Mouse (Mus musculus): ENCODE results near the gene Pole2. TPM values are rescaled to one million over a fixed set of nuclear protein-coding genes. Genes with fewer than 3 reads are reported as not detected.

The Pole2 gene
- 29.0 and 32.5 TPM in 2 replicates for polyA plus RNA-seq (2015; fragmentation: Nextera tagmentation; extraction: Ambion mirVana)

GRCm38 (mm10) chr12:69227776-69228466 lies at the start of gene Pole2:
Gene Pole2, minus strand, starts transcription at chr12:69228195.
- peak; percentile 97 for ATAC-seq (ENCODE audit: low read depth)
- peak within 1 kb of the TSS; percentile 63 for H3K4me3 ChIP-seq (replicated peaks)

GRCm38 (mm10) chr12:69268956-69269355 lies 41.0 kb upstream of the Pole2 start:
- Histone ChIP-seq H3K4me2 (no peak overlapping the region), H3K27me3 (no peaks in the 10 kb centered on the region)
- WGBS (ENCODE audit: insufficient replicate concordance), result 91% methylated on average over 2 of the region's 2 CpGs

More at GRCm38 (mm10) chr12:69227776-69228466, at the start of gene Pole2:
- no peaks in the 10 kb centered on the region for H3K27me3 ChIP-seq
- H3K9me3 ChIP-seq (replicated peaks), result no peaks in the 10 kb centered on the region
- H3K27ac ChIP-seq, result peak within 1 kb of the TSS; percentile 50
- H3K9ac ChIP-seq, result peak within 1 kb of the TSS; percentile 69
- H3K36me3 ChIP-seq, result peaks cover 29% of the 10 kb centered on the region
- H3K4me2 ChIP-seq, result peak within 1 kb of the TSS; percentile 75
- peaks cover 30% of the 10 kb centered on the region for H3K4me1 ChIP-seq (replicated peaks)
- DNase-seq, result peak; percentile 82
- under 1% methylated on average over 37 of the region's 37 CpGs for WGBS (ENCODE audit: insufficient replicate concordance)

GRCm38 (mm10) chr12:69267956-69268632 lies 40.1 kb upstream of the Pole2 start:
- Histone ChIP-seq H3K9ac (no peak overlapping the region), H3K4me1 (replicated peaks) (no peaks in the 10 kb centered on the region), H3K36me3 (no peaks in the 10 kb centered on the region), H3K27me3 (no peaks in the 10 kb centered on the region), H3K4me3 (replicated peaks) (no peak overlapping the region), H3K9me3 (replicated peaks) (no peaks in the 10 kb centered on the region), H3K27ac (no peak overlapping the region), H3K4me2 (no peak overlapping the region)
- no peak for DNase-seq
- WGBS (ENCODE audit: insufficient replicate concordance), result 75% methylated on average over 11 of the region's 11 CpGs
- ATAC-seq (ENCODE audit: low read depth), result no peak

More at GRCm38 (mm10) chr12:69268956-69269355, 41.0 kb upstream of the Pole2 start:
- Histone ChIP-seq H3K9me3 (replicated peaks) (no peaks in the 10 kb centered on the region), H3K4me3 (replicated peaks) (no peak overlapping the region), H3K4me1 (replicated peaks) (no peaks in the 10 kb centered on the region), H3K9ac (no peak overlapping the region), H3K36me3 (no peaks in the 10 kb centered on the region), H3K27ac (no peak overlapping the region)
- no peak for ATAC-seq (ENCODE audit: low read depth)
- DNase-seq, result no peak

- DNase-seq, result no peak
- Histone ChIP-seq H3K27me3 (no peaks in the 10 kb centered on the region), H3K36me3 (no peaks in the 10 kb centered on the region), H3K9ac (no peak overlapping the region), H3K9me3 (replicated peaks) (no peaks in the 10 kb centered on the region), H3K4me2 (no peak overlapping the region), H3K27ac (no peak overlapping the region), H3K4me3 (replicated peaks) (no peak overlapping the region), H3K4me1 (replicated peaks) (no peaks in the 10 kb centered on the region)
- ATAC-seq (ENCODE audit: low read depth), result no peak
- 80% methylated on average over 3 of the region's 3 CpGs for WGBS (ENCODE audit: insufficient replicate concordance)
Observed at GRCm38 (mm10) chr12:69265031-69265430, 37.0 kb upstream of the Pole2 start.

- Histone ChIP-seq H3K4me2 (no peak overlapping the region), H3K27me3 (no peaks in the 10 kb centered on the region), H3K9me3 (replicated peaks) (no peaks in the 10 kb centered on the region), H3K4me1 (replicated peaks) (peaks cover 14% of the 10 kb centered on the region), H3K4me3 (replicated peaks) (no peak overlapping the region), H3K9ac (no peak overlapping the region), H3K36me3 (no peaks in the 10 kb centered on the region), H3K27ac (no peak overlapping the region)
- ATAC-seq (ENCODE audit: low read depth), result no peak
- no peak for DNase-seq
- 86% methylated on average over 5 of the region's 5 CpGs for WGBS (ENCODE audit: insufficient replicate concordance)
Observed at GRCm38 (mm10) chr12:69262251-69262650, 34.3 kb upstream of the Pole2 start.

- no peak for ATAC-seq (ENCODE audit: low read depth)
- DNase-seq, result no peak
Observed at GRCm38 (mm10) chr12:69257836-69258235, 29.8 kb upstream of the Pole2 start.

GRCm38 (mm10) chr12:69253806-69254205 lies 25.8 kb upstream of the Pole2 start:
- DNase-seq, result no peak
- Histone ChIP-seq H3K9me3 (replicated peaks) (no peaks in the 10 kb centered on the region), H3K4me1 (replicated peaks) (peaks cover 21% of the 10 kb centered on the region), H3K9ac (no peak overlapping the region), H3K4me3 (replicated peaks) (no peak overlapping the region), H3K4me2 (no peak overlapping the region), H3K36me3 (no peaks in the 10 kb centered on the region), H3K27me3 (no peaks in the 10 kb centered on the region), H3K27ac (no peak overlapping the region)
- WGBS (ENCODE audit: insufficient replicate concordance), result 77% methylated on average over 1 of the region's 1 CpGs
- no peak for ATAC-seq (ENCODE audit: low read depth)

More at GRCm38 (mm10) chr12:69257836-69258235, 29.8 kb upstream of the Pole2 start:
- no peak overlapping the region; the same call in 1 of the 2 replicates for H3K4me3 ChIP-seq (replicated peaks)
- WGBS (ENCODE audit: insufficient replicate concordance), result 14% methylated on average over 11 of the region's 11 CpGs
- no peaks in the 10 kb centered on the region for H3K27me3 ChIP-seq
- peaks cover 14% of the 10 kb centered on the region for H3K4me1 ChIP-seq (replicated peaks)
- H3K36me3 ChIP-seq, result no peaks in the 10 kb centered on the region
- H3K4me2 ChIP-seq, result peak overlapping the region; percentile 49
- H3K9ac ChIP-seq, result no peak overlapping the region
- no peaks in the 10 kb centered on the region for H3K9me3 ChIP-seq (replicated peaks)
- no peak overlapping the region for H3K27ac ChIP-seq

GRCm38 (mm10) chr12:69250756-69251155 lies 22.8 kb upstream of the Pole2 start:
- Histone ChIP-seq H3K9ac (no peak overlapping the region), H3K36me3 (no peaks in the 10 kb centered on the region), H3K4me2 (no peak overlapping the region), H3K27ac (no peak overlapping the region), H3K4me3 (replicated peaks) (no peak overlapping the region), H3K27me3 (no peaks in the 10 kb centered on the region), H3K9me3 (replicated peaks) (no peaks in the 10 kb centered on the region), H3K4me1 (replicated peaks) (peaks cover 9% of the 10 kb centered on the region)
- DNase-seq (no peak), ATAC-seq (ENCODE audit: low read depth) (0 out of 2 replicates have a peak, but pooled peaks have one; percentile 50)
- WGBS (ENCODE audit: insufficient replicate concordance), result 30% methylated on average over 8 of the region's 8 CpGs

GRCm38 (mm10) chr12:69249766-69250165 lies 21.8 kb upstream of the Pole2 start:
- Histone ChIP-seq H3K4me2 (no peak overlapping the region), H3K4me3 (replicated peaks) (no peak overlapping the region), H3K27me3 (no peaks in the 10 kb centered on the region), H3K4me1 (replicated peaks) (peaks cover 9% of the 10 kb centered on the region), H3K9ac (no peak overlapping the region), H3K27ac (no peak overlapping the region), H3K9me3 (replicated peaks) (no peaks in the 10 kb centered on the region), H3K36me3 (no peaks in the 10 kb centered on the region)
- WGBS (ENCODE audit: insufficient replicate concordance), result 66% methylated on average over 4 of the region's 4 CpGs
- no peak for DNase-seq
- ATAC-seq (ENCODE audit: low read depth), result no peak

GRCm38 (mm10) chr12:69241771-69242431 lies 13.9 kb upstream of the Pole2 start:
- no peaks in the 10 kb centered on the region for H3K9me3 ChIP-seq (replicated peaks)
- DNase-seq (peak; percentile 43), ATAC-seq (ENCODE audit: low read depth) (peak; percentile 81)
- H3K4me2 ChIP-seq, result peak overlapping the region; percentile 94
- H3K9ac ChIP-seq, result peak overlapping the region; percentile 80
- H3K36me3 ChIP-seq, result no peaks in the 10 kb centered on the region
- H3K4me3 ChIP-seq (replicated peaks), result peak overlapping the region; percentile 72
- under 1% methylated on average over 64 of the region's 64 CpGs for WGBS (ENCODE audit: insufficient replicate concordance)
- H3K4me1 ChIP-seq (replicated peaks), result peaks cover 22% of the 10 kb centered on the region
- peak overlapping the region; percentile 55 for H3K27ac ChIP-seq
- no peaks in the 10 kb centered on the region for H3K27me3 ChIP-seq

- peaks cover 22% of the 10 kb centered on the region for H3K4me1 ChIP-seq (replicated peaks)
- ATAC-seq (ENCODE audit: low read depth), result no peak; the same call in 1 of the 2 replicates
- H3K36me3 ChIP-seq, result no peaks in the 10 kb centered on the region
- WGBS (ENCODE audit: insufficient replicate concordance), result 3% methylated on average over 3 of the region's 3 CpGs
- H3K4me3 ChIP-seq (replicated peaks), result peak overlapping the region; percentile 72
- peak overlapping the region; percentile 80 for H3K9ac ChIP-seq
- no peaks in the 10 kb centered on the region for H3K27me3 ChIP-seq
- DNase-seq, result no peak
- H3K27ac ChIP-seq, result peak overlapping the region; percentile 55
- H3K4me2 ChIP-seq, result peak overlapping the region; percentile 94
- no peaks in the 10 kb centered on the region for H3K9me3 ChIP-seq (replicated peaks)
Observed at GRCm38 (mm10) chr12:69241405-69241770, 13.4 kb upstream of the Pole2 start.

All from liver, embryonic 13.5 days (tissue).